ENCODE assay signal across 8 mouse cellular contexts in genomic region chr2:167958843-167959242, GRCm38 (mm10). TPM values are rescaled to one million over a fixed set of nuclear protein-coding genes. Genes with fewer than 3 reads are reported as not detected.
DNase-seq lines count a peak whose midpoint lies in the region; ATAC-seq and TF ChIP-seq lines count a peak whose summit lies in the region.

No protein-coding gene starts in this region.

- no peak for TF ChIP-seq CTCF in kidney, postnatal 0 days (IDR thresholded peaks at IDR 0.05; ENCODE audit: low read depth)

- no peak overlapping the region for H3K27ac ChIP-seq in midbrain, embryonic 11.5 days (ENCODE audit: low read depth, low read length)
- H3K27ac ChIP-seq in midbrain, embryonic 10.5 days (replicated peaks) = no peak overlapping the region
- H3K27ac ChIP-seq in kidney, postnatal 0 days = no peak overlapping the region
- H3K27ac ChIP-seq in lung, embryonic 16.5 days (ENCODE audit: low read length) = peak overlapping the region; percentile 86
- H3K27ac ChIP-seq in stomach, embryonic 14.5 days (ENCODE audit: low read length) = peak overlapping the region; percentile 52; the same call in 1 of the 2 replicates

- no peak overlapping the region for H3K4me2 ChIP-seq in midbrain, embryonic 11.5 days
- H3K4me2 ChIP-seq in kidney, postnatal 0 days (ENCODE audit: low read length) = no peak overlapping the region
- no peak overlapping the region; the same call in none of the 2 replicates for H3K4me2 ChIP-seq in lung, embryonic 16.5 days (ENCODE audit: low read depth, low read length)
- H3K4me2 ChIP-seq in stomach, embryonic 14.5 days (replicated peaks; ENCODE audit: low read depth, low read length) = no peak overlapping the region

- H3K27me3 ChIP-seq in midbrain, embryonic 11.5 days (ENCODE audit: control insufficient read depth, insufficient read depth, low read length) = no peaks in the 10 kb centered on the region
- no peaks in the 10 kb centered on the region for H3K27me3 ChIP-seq in midbrain, embryonic 10.5 days (ENCODE audit: low read depth, poor library complexity, severe bottlenecking)
- no peaks in the 10 kb centered on the region for H3K27me3 ChIP-seq in kidney, postnatal 0 days (ENCODE audit: insufficient read depth, low read length)
- no peaks in the 10 kb centered on the region for H3K27me3 ChIP-seq in lung, embryonic 16.5 days (ENCODE audit: control insufficient read depth, insufficient read depth, low read depth, low read length)
- no peaks in the 10 kb centered on the region for H3K27me3 ChIP-seq in stomach, embryonic 14.5 days (ENCODE audit: control insufficient read depth, insufficient read depth, low read length)

- DNase-seq in midbrain, embryonic 11.5 days (ENCODE audit: low spot score, missing footprints) = peak; percentile 45
- DNase-seq in midbrain, embryonic 10.5 days (ENCODE audit: low spot score) = no peak
- peak; percentile 56 for DNase-seq in cerebellum, adult 11 months
- DNase-seq in heart, adult 8-10 months (ENCODE audit: low spot score) = peak; percentile 89
- peak; percentile 44 for DNase-seq in kidney, postnatal 0 days (ENCODE audit: low spot score)

- no peak overlapping the region for H3K4me3 ChIP-seq in midbrain, embryonic 11.5 days (ENCODE audit: low read depth, low read length)
- no peak overlapping the region for H3K4me3 ChIP-seq in midbrain, embryonic 10.5 days
- no peak overlapping the region for H3K4me3 ChIP-seq in kidney, postnatal 0 days (replicated peaks; ENCODE audit: low read depth, low read length)
- H3K4me3 ChIP-seq in lung, embryonic 16.5 days (ENCODE audit: low read length) = no peak overlapping the region
- H3K4me3 ChIP-seq in stomach, embryonic 14.5 days (ENCODE audit: low read depth, low read length) = no peak overlapping the region

- H3K9me3 ChIP-seq in midbrain, embryonic 11.5 days (ENCODE audit: control insufficient read depth, low read length) = no peaks in the 10 kb centered on the region
- H3K9me3 ChIP-seq in midbrain, embryonic 10.5 days (replicated peaks) = no peaks in the 10 kb centered on the region
- no peaks in the 10 kb centered on the region for H3K9me3 ChIP-seq in kidney, postnatal 0 days (replicated peaks; ENCODE audit: low read length)
- no peaks in the 10 kb centered on the region for H3K9me3 ChIP-seq in lung, embryonic 16.5 days (ENCODE audit: control insufficient read depth, low read length)
- H3K9me3 ChIP-seq in stomach, embryonic 14.5 days (ENCODE audit: control insufficient read depth, low read depth, low read length) = no peaks in the 10 kb centered on the region

- H3K4me1 ChIP-seq in midbrain, embryonic 11.5 days (ENCODE audit: control insufficient read depth, insufficient read depth, low read length) = no peaks in the 10 kb centered on the region
- H3K4me1 ChIP-seq in midbrain, embryonic 10.5 days = peaks cover 9% of the 10 kb centered on the region
- peaks cover 5% of the 10 kb centered on the region for H3K4me1 ChIP-seq in kidney, postnatal 0 days (replicated peaks; ENCODE audit: insufficient read depth, low read length)
- H3K4me1 ChIP-seq in lung, embryonic 16.5 days (replicated peaks; ENCODE audit: control insufficient read depth, insufficient read depth, low read length) = peaks cover 35% of the 10 kb centered on the region
- H3K4me1 ChIP-seq in stomach, embryonic 14.5 days (ENCODE audit: control insufficient read depth, insufficient read depth, low read length) = peaks cover 25% of the 10 kb centered on the region

- ATAC-seq in midbrain, embryonic 11.5 days (ENCODE audit: low FRiP score) = no peak
- ATAC-seq in kidney, postnatal 0 days (replicated peaks; ENCODE audit: low FRiP score, low read depth) = no peak
- peak; percentile 67 for ATAC-seq in lung, embryonic 16.5 days (ENCODE audit: low read depth)
- ATAC-seq in stomach, embryonic 14.5 days (ENCODE audit: insufficient number of reproducible peaks, insufficient read depth, low FRiP score, low read depth) = no peak
- ATAC-seq in frontal cortex, adult (ENCODE audit: low TSS enrichment) = no peak

- WGBS in midbrain, embryonic 11.5 days = 87% methylated on average over 4 of the region's 4 CpGs
- WGBS in midbrain, embryonic 10.5 days = 83% methylated on average over 4 of the region's 4 CpGs
- WGBS in kidney, postnatal 0 days = 42% methylated on average over 4 of the region's 4 CpGs
- under 1% methylated on average over 4 of the region's 4 CpGs for WGBS in lung, embryonic 16.5 days
- WGBS in stomach, embryonic 14.5 days = 28% methylated on average over 4 of the region's 4 CpGs

- no peaks in the 10 kb centered on the region for H3K36me3 ChIP-seq in midbrain, embryonic 11.5 days (ENCODE audit: control insufficient read depth, insufficient read depth, low read length)
- H3K36me3 ChIP-seq in midbrain, embryonic 10.5 days = peaks cover 20% of the 10 kb centered on the region
- 0 out of 2 replicates have a peak, but pooled peaks cover 2% of the 10 kb centered on the region for H3K36me3 ChIP-seq in kidney, postnatal 0 days (ENCODE audit: insufficient read depth, low read length)
- no peaks in the 10 kb centered on the region for H3K36me3 ChIP-seq in lung, embryonic 16.5 days (ENCODE audit: control insufficient read depth, insufficient read depth, low read length)
- H3K36me3 ChIP-seq in stomach, embryonic 14.5 days (ENCODE audit: control insufficient read depth, insufficient read depth, low read length) = 0 out of 2 replicates have a peak, but pooled peaks cover under 1% of the 10 kb centered on the region

- no peak overlapping the region for H3K9ac ChIP-seq in midbrain, embryonic 11.5 days (ENCODE audit: low read length)
- no peak overlapping the region for H3K9ac ChIP-seq in kidney, postnatal 0 days (ENCODE audit: low read depth, low read length)
- no peak overlapping the region for H3K9ac ChIP-seq in lung, embryonic 16.5 days (ENCODE audit: low read length)
- no peak overlapping the region for H3K9ac ChIP-seq in stomach, embryonic 14.5 days (replicated peaks; ENCODE audit: low read depth, low read length)

RNA-seq across cellular contexts. Expression of gene Ptpn1, which starts 27.0 kb away (rescaled TPM):
- polyA plus RNA-seq in midbrain, embryonic 11.5 days (2014; fragmentation: Nextera tagmentation; extraction: Ambion mirVana) = 89.8 and 92.6 TPM in 2 replicates
- 79.2 and 79.8 TPM in 2 replicates for polyA plus RNA-seq in midbrain, embryonic 10.5 days (2016; fragmentation: Nextera tagmentation; extraction: Ambion mirVana)
- total RNA-seq in heart, adult 8-10 months (2022) = 10 to 100 TPM; 14.7 to 17.6 (median 16.4) TPM
- polyA plus RNA-seq in kidney, postnatal 0 days (2015; fragmentation: Nextera tagmentation; extraction: Ambion mirVana) = 54.2 and 65.2 TPM in 2 replicates
- polyA plus RNA-seq in lung, embryonic 16.5 days (2015; fragmentation: Nextera tagmentation; extraction: Ambion mirVana) = 56.3 and 73.3 TPM in 2 replicates
- 41.0 and 42.7 TPM in 2 replicates for polyA plus RNA-seq in stomach, embryonic 14.5 days (2014; fragmentation: Nextera tagmentation; extraction: Ambion mirVana)

RNA-seq across cellular contexts. Expression of gene Ripor3, which starts 51.6 kb away (rescaled TPM):
- 0.57 and 0.75 TPM in 2 replicates for polyA plus RNA-seq in midbrain, embryonic 11.5 days (2014; fragmentation: Nextera tagmentation; extraction: Ambion mirVana)
- 0.86 and 0.97 TPM in 2 replicates for polyA plus RNA-seq in midbrain, embryonic 10.5 days (2016; fragmentation: Nextera tagmentation; extraction: Ambion mirVana)
- under 1 TPM; 0.25 to 0.66 (median 0.53) TPM for total RNA-seq in heart, adult 8-10 months (2022)
- polyA plus RNA-seq in kidney, postnatal 0 days (2015; fragmentation: Nextera tagmentation; extraction: Ambion mirVana) = 2.3 and 2.8 TPM in 2 replicates
- polyA plus RNA-seq in lung, embryonic 16.5 days (2015; fragmentation: Nextera tagmentation; extraction: Ambion mirVana) = 2.0 and 2.5 TPM in 2 replicates
- 4.2 and 4.3 TPM in 2 replicates for polyA plus RNA-seq in stomach, embryonic 14.5 days (2014; fragmentation: Nextera tagmentation; extraction: Ambion mirVana)

Comparison
In these comparisons a context has a peak if more than half of its experiments do, and no peak if none do; other contexts are left out.
1. H3K27ac ChIP-seq: peak in lung, embryonic 16.5 days (single experiment) and stomach, embryonic 14.5 days (single experiment); none in midbrain, embryonic 11.5 days (single experiment), midbrain, embryonic 10.5 days (single experiment) and kidney, postnatal 0 days (single experiment).